In genomic region chr14:19839600-19840332, GRCm38 (mm10) we compare ENCODE assay signal across 8 mouse cellular contexts. TPM values are rescaled to one million over a fixed set of nuclear protein-coding genes. Genes with fewer than 3 reads are reported as not detected.
DNase-seq lines count a peak whose midpoint lies in the region; ATAC-seq and TF ChIP-seq lines count a peak whose summit lies in the region.

No protein-coding gene starts in this region.

- DNase-seq in brain, adult 2 months (ENCODE audit: low read depth, low spot score) = peak; percentile 76
- DNase-seq in liver, adult 2 months (ENCODE audit: extremely low read depth, low read depth, low spot score) = peak; percentile 67

- ATAC-seq in CD4-positive, CD25-positive, alpha-beta regulatory T cell, adult 4 months = peak; percentile 67
- ATAC-seq in erythroblast, adult 5-6 weeks (replicated peaks; ENCODE audit: low FRiP score, poor library complexity, severe bottlenecking) = peak; percentile 54
- no peak for ATAC-seq in heart, embryonic 11.5 days (replicated peaks; ENCODE audit: insufficient number of reproducible peaks, low FRiP score, low TSS enrichment)
- peak; percentile 66 for ATAC-seq in kidney, embryonic 15.5 days (replicated peaks; ENCODE audit: low FRiP score)
- ATAC-seq in monocyte, adult 5-6 weeks (replicated peaks; ENCODE audit: insufficient number of reproducible peaks, low FRiP score, low TSS enrichment, poor library complexity, severe bottlenecking) = peak; percentile 69; the same call in 1 of the 2 replicates
- ATAC-seq in stomach, embryonic 14.5 days (ENCODE audit: insufficient number of reproducible peaks, insufficient read depth, low FRiP score, low read depth) = 0 out of 2 replicates have a peak, but pooled peaks have one; percentile 42

- peak overlapping the region; percentile 20 for H3K4me3 ChIP-seq in heart, embryonic 11.5 days (ENCODE audit: low read depth, low read length)
- peak overlapping the region; percentile 11 for H3K4me3 ChIP-seq in kidney, embryonic 15.5 days (replicated peaks)
- H3K4me3 ChIP-seq in liver, adult 2 months (ENCODE audit: insufficient read depth, low read depth, low read length) = peak overlapping the region; percentile 41
- H3K4me3 ChIP-seq in stomach, embryonic 14.5 days (ENCODE audit: low read depth, low read length) = peak overlapping the region; percentile 10; the same call in 1 of the 2 replicates

- no peaks in the 10 kb centered on the region for H3K79me2 ChIP-seq in liver, adult 2 months (ENCODE audit: control insufficient read depth, insufficient read depth, low read length)

- no peak for TF ChIP-seq POLR2A in liver, adult 2 months (IDR thresholded peaks at IDR 0.05; ENCODE audit: extremely low read depth, insufficient read depth, low read length)

- 28% methylated on average over 15 of the region's 15 CpGs for WGBS in heart, embryonic 11.5 days (ENCODE audit: insufficient replicate concordance)
- WGBS in kidney, embryonic 15.5 days = 21% methylated on average over 15 of the region's 15 CpGs
- 21% methylated on average over 15 of the region's 15 CpGs for WGBS in liver, adult 2 months
- WGBS in stomach, embryonic 14.5 days = 32% methylated on average over 15 of the region's 15 CpGs

- TF ChIP-seq CTCF in liver, adult 2 months (IDR thresholded peaks at IDR 0.05; ENCODE audit: low read depth, low read length) = 0 out of 2 replicates have a peak, but pooled peaks have one; percentile 30

- H3K9me3 ChIP-seq in heart, embryonic 11.5 days (replicated peaks; ENCODE audit: control insufficient read depth, low read length) = no peaks in the 10 kb centered on the region
- H3K9me3 ChIP-seq in kidney, embryonic 15.5 days (replicated peaks) = no peaks in the 10 kb centered on the region
- no peaks in the 10 kb centered on the region for H3K9me3 ChIP-seq in stomach, embryonic 14.5 days (ENCODE audit: control insufficient read depth, low read depth, low read length)

- H3K4me2 ChIP-seq in heart, embryonic 11.5 days = peak overlapping the region; percentile 59
- H3K4me2 ChIP-seq in kidney, embryonic 15.5 days = peak overlapping the region; percentile 54
- H3K4me2 ChIP-seq in stomach, embryonic 14.5 days (replicated peaks; ENCODE audit: low read depth, low read length) = peak overlapping the region; percentile 40

- H3K27ac ChIP-seq in heart, embryonic 11.5 days (ENCODE audit: low read depth, low read length) = no peak overlapping the region
- no peak overlapping the region for H3K27ac ChIP-seq in kidney, embryonic 15.5 days
- no peak overlapping the region for H3K27ac ChIP-seq in liver, adult 2 months (replicated peaks; ENCODE audit: insufficient read depth, low read depth, low read length)
- no peak overlapping the region for H3K27ac ChIP-seq in stomach, embryonic 14.5 days (ENCODE audit: low read length)

- H3K4me1 ChIP-seq in heart, embryonic 11.5 days (ENCODE audit: control insufficient read depth, insufficient read depth, low read length) = no peaks in the 10 kb centered on the region
- peaks cover 4% of the 10 kb centered on the region; the same call in 1 of the 2 replicates for H3K4me1 ChIP-seq in kidney, embryonic 15.5 days
- H3K4me1 ChIP-seq in liver, adult 2 months (ENCODE audit: control insufficient read depth, insufficient read depth, low read length) = peaks cover 2% of the 10 kb centered on the region; the same call in 1 of the 2 replicates
- H3K4me1 ChIP-seq in stomach, embryonic 14.5 days (ENCODE audit: control insufficient read depth, insufficient read depth, low read length) = no peaks in the 10 kb centered on the region

- H3K36me3 ChIP-seq in heart, embryonic 11.5 days (ENCODE audit: control insufficient read depth, insufficient read depth, low read length) = no peaks in the 10 kb centered on the region
- no peaks in the 10 kb centered on the region for H3K36me3 ChIP-seq in kidney, embryonic 15.5 days
- H3K36me3 ChIP-seq in liver, adult 2 months (ENCODE audit: control insufficient read depth, insufficient read depth, low read length) = no peaks in the 10 kb centered on the region
- H3K36me3 ChIP-seq in stomach, embryonic 14.5 days (ENCODE audit: control insufficient read depth, insufficient read depth, low read length) = no peaks in the 10 kb centered on the region

- no peaks in the 10 kb centered on the region for H3K27me3 ChIP-seq in heart, embryonic 11.5 days (ENCODE audit: control insufficient read depth, insufficient read depth, low read length)
- H3K27me3 ChIP-seq in kidney, embryonic 15.5 days = peaks cover 5% of the 10 kb centered on the region; the same call in 1 of the 2 replicates
- H3K27me3 ChIP-seq in liver, adult 2 months (ENCODE audit: control insufficient read depth, insufficient read depth, low read length) = no peaks in the 10 kb centered on the region
- H3K27me3 ChIP-seq in stomach, embryonic 14.5 days (ENCODE audit: control insufficient read depth, insufficient read depth, low read length) = no peaks in the 10 kb centered on the region

- peak overlapping the region; percentile 47; the same call in 1 of the 2 replicates for H3K9ac ChIP-seq in heart, embryonic 11.5 days (ENCODE audit: low read depth, low read length)
- 0 out of 2 replicates have a peak overlapping the region, but pooled peaks have one; percentile 40 for H3K9ac ChIP-seq in kidney, embryonic 15.5 days
- H3K9ac ChIP-seq in liver, adult 2 months (ENCODE audit: low read depth, low read length) = peak overlapping the region; percentile 66
- H3K9ac ChIP-seq in stomach, embryonic 14.5 days (replicated peaks; ENCODE audit: low read depth, low read length) = no peak overlapping the region

RNA-seq across cellular contexts. Expression of gene Rtraf, which starts 16.1 kb away (rescaled TPM):
- polyA plus RNA-seq in CD4-positive, CD25-positive, alpha-beta regulatory T cell, adult 4 months (2017; shearing (Covaris generic)) = 100 to 1,000 TPM; 100 to 114 TPM
- 35.1 and 37.3 TPM in 2 replicates for total RNA-seq in erythroblast, adult 5-6 weeks (2015; ENCODE audit: low replicate concordance)
- total RNA-seq in erythroblast, adult 5-6 weeks (2017; ENCODE audit: low replicate concordance) = 13.5 and 34.0 TPM in 2 replicates
- 188 and 199 TPM in 2 replicates for polyA plus RNA-seq in heart, embryonic 11.5 days (2014; fragmentation: Nextera tagmentation; extraction: Ambion mirVana)
- polyA plus RNA-seq in kidney, embryonic 15.5 days (2015; fragmentation: Nextera tagmentation; extraction: Ambion mirVana) = 211 and 221 TPM in 2 replicates
- 82.1 and 87.2 TPM in 2 replicates for total RNA-seq in liver, adult 2 months (2014; rRNA removed)
- polyA plus RNA-seq in liver, adult 2 months (2012; rRNA removed) = 15.9 and 21.8 TPM in 2 replicates
- 88.9 to 123 TPM (median 101 TPM) in 3 replicates for total RNA-seq in monocyte, adult 5-6 weeks (2017)
- 218 and 227 TPM in 2 replicates for polyA plus RNA-seq in stomach, embryonic 14.5 days (2014; fragmentation: Nextera tagmentation; extraction: Ambion mirVana)
